8 mouse cellular contexts compared by ENCODE assay signal in the genomic region with DNA sequence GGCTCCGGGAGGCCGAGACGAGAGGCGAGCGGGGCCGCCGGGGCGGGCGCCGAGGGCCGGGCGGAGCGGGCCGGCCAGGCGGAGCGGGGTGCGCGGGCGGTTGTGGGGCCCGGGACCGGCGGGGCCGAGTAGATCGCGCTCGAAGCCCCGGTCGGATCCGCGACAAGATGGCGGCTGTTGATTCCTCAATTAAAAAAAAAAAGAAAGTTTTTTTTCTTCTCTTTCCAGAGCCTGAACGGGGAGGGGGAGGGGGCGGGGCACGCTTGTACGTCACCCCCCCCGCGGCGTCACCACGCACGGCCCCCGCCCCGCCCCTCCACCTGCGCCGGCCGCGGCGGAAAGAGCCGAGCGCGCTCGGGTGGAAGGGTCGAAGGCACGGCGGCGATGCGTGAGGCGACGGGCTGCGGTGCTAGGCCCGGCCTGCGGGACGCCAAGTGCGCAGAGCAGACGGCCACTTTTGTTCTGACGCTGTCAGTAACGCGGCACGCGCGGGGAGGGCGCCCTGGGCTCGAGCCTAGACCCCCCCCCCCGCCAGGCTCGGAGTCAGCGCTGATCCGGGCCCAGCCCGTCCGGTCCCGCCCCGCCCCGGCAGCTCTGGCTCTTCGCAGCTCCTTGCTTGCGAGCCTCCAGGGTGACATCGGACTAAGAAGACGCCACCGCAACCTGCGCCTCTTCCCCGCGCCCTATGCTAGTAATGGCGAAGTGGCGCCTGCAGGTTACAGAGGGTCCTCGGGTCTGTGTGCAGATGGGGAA. TPM values are rescaled to one million over a fixed set of nuclear protein-coding genes. Genes with fewer than 3 reads are reported as not detected.
DNase-seq lines count a peak whose midpoint lies in the region; ATAC-seq and TF ChIP-seq lines count a peak whose summit lies in the region.

Crebbp (minus strand) TSS at position 199 of the 753 bp plus-strand sequence.

- H3K4me1 ChIP-seq in forebrain, embryonic 11.5 days (replicated peaks; ENCODE audit: control insufficient read depth, insufficient read depth, low read length): 0 out of 2 replicates have a peak, but pooled peaks cover 2% of the 10 kb centered on the region
- peaks cover 7% of the 10 kb centered on the region for H3K4me1 ChIP-seq in heart, postnatal 0 days (ENCODE audit: control insufficient read depth, insufficient read depth)
- H3K4me1 ChIP-seq in liver, embryonic 16.5 days (ENCODE audit: control insufficient read depth, low read depth, low read length): peaks cover 18% of the 10 kb centered on the region
- peaks cover 35% of the 10 kb centered on the region for H3K4me1 ChIP-seq in neural tube, embryonic 13.5 days (replicated peaks)
- peaks cover 9% of the 10 kb centered on the region for H3K4me1 ChIP-seq in testis, adult 2 months (ENCODE audit: control insufficient read depth, insufficient read depth, low read length)

- H3K4me3 ChIP-seq in forebrain, embryonic 11.5 days (ENCODE audit: low read depth, low read length): peak within 1 kb of the TSS; percentile 93
- peak within 1 kb of the TSS; percentile 100 for H3K4me3 ChIP-seq in heart, postnatal 0 days (ENCODE audit: low read depth, low read length)
- H3K4me3 ChIP-seq in liver, embryonic 16.5 days (ENCODE audit: low read depth, low read length): peak within 1 kb of the TSS; percentile 91
- H3K4me3 ChIP-seq in neural tube, embryonic 13.5 days: peak within 1 kb of the TSS; percentile 98
- H3K4me3 ChIP-seq in testis, adult 2 months (ENCODE audit: control insufficient read depth, low read depth, low read length): peak within 1 kb of the TSS; percentile 95

- H3K9ac ChIP-seq in forebrain, embryonic 11.5 days (ENCODE audit: low read length): peak within 1 kb of the TSS; percentile 97
- H3K9ac ChIP-seq in heart, postnatal 0 days (replicated peaks; ENCODE audit: low read depth, low read length): peak within 1 kb of the TSS; percentile 99
- peak within 1 kb of the TSS; percentile 96 for H3K9ac ChIP-seq in liver, embryonic 16.5 days (ENCODE audit: low read depth, low read length)
- peak within 1 kb of the TSS; percentile 98 for H3K9ac ChIP-seq in neural tube, embryonic 13.5 days

- TF ChIP-seq CTCF in heart, postnatal 0 days (IDR thresholded peaks at IDR 0.05; ENCODE audit: low read depth): no peak
- no peak for TF ChIP-seq CTCF in testis, adult 2 months (IDR thresholded peaks at IDR 0.05; ENCODE audit: control insufficient read depth, insufficient read depth, insufficient replicate concordance, low read depth, low read length)

- TF ChIP-seq EP300 in heart, postnatal 0 days (IDR thresholded peaks at IDR 0.05; ENCODE audit: low read depth): no peak

- peak; percentile 52 for TF ChIP-seq POLR2A in testis, adult 2 months (IDR thresholded peaks at IDR 0.05; ENCODE audit: control insufficient read depth, low read depth, low read length)

- ATAC-seq in forebrain, embryonic 11.5 days (replicated peaks; ENCODE audit: low FRiP score): peak; percentile 94
- peak; percentile 90 for ATAC-seq in heart, postnatal 0 days (ENCODE audit: insufficient read depth, low read depth)
- peak; percentile 90 for ATAC-seq in liver, embryonic 16.5 days (ENCODE audit: low read depth)
- ATAC-seq in neural tube, embryonic 13.5 days (ENCODE audit: low read depth): peak; percentile 92

- no peaks in the 10 kb centered on the region for H3K36me3 ChIP-seq in forebrain, embryonic 11.5 days (ENCODE audit: control insufficient read depth, insufficient read depth, low read length)
- no peaks in the 10 kb centered on the region for H3K36me3 ChIP-seq in heart, postnatal 0 days (replicated peaks; ENCODE audit: control insufficient read depth, insufficient read depth, low read length)
- H3K36me3 ChIP-seq in liver, embryonic 16.5 days (ENCODE audit: control insufficient read depth, insufficient read depth): no peaks in the 10 kb centered on the region
- H3K36me3 ChIP-seq in neural tube, embryonic 13.5 days: no peaks in the 10 kb centered on the region
- H3K36me3 ChIP-seq in testis, adult 2 months (ENCODE audit: control insufficient read depth, insufficient read depth, low read length): no peaks in the 10 kb centered on the region

- under 1% methylated on average over 75 of the region's 92 CpGs for WGBS in forebrain, embryonic 11.5 days
- WGBS in heart, postnatal 0 days: under 1% methylated on average over 72 of the region's 92 CpGs
- WGBS in liver, embryonic 16.5 days (ENCODE audit: insufficient replicate concordance): under 1% methylated on average over 57 of the region's 92 CpGs
- 1% methylated on average over 86 of the region's 92 CpGs for WGBS in neural tube, embryonic 13.5 days

- H3K9me3 ChIP-seq in forebrain, embryonic 11.5 days (ENCODE audit: control insufficient read depth, low read length): no peaks in the 10 kb centered on the region
- H3K9me3 ChIP-seq in heart, postnatal 0 days (replicated peaks; ENCODE audit: control insufficient read depth, low read length): no peaks in the 10 kb centered on the region
- no peaks in the 10 kb centered on the region for H3K9me3 ChIP-seq in liver, embryonic 16.5 days (replicated peaks; ENCODE audit: control insufficient read depth, low read length)
- no peaks in the 10 kb centered on the region for H3K9me3 ChIP-seq in neural tube, embryonic 13.5 days

- no peaks in the 10 kb centered on the region for H3K27me3 ChIP-seq in forebrain, embryonic 11.5 days (ENCODE audit: control insufficient read depth, insufficient read depth, low read length)
- no peaks in the 10 kb centered on the region for H3K27me3 ChIP-seq in heart, postnatal 0 days (ENCODE audit: control insufficient read depth, insufficient read depth, low read length)
- peaks cover 3% of the 10 kb centered on the region; the same call in 1 of the 2 replicates for H3K27me3 ChIP-seq in liver, embryonic 16.5 days (ENCODE audit: control insufficient read depth, insufficient read depth, low read depth, low read length)
- H3K27me3 ChIP-seq in neural tube, embryonic 13.5 days: peaks cover 10% of the 10 kb centered on the region
- H3K27me3 ChIP-seq in testis, adult 2 months (ENCODE audit: control insufficient read depth, insufficient read depth, low read length): no peaks in the 10 kb centered on the region

- H3K4me2 ChIP-seq in forebrain, embryonic 11.5 days (ENCODE audit: low read depth, low read length, severe bottlenecking): peak within 1 kb of the TSS; percentile 83
- H3K4me2 ChIP-seq in heart, postnatal 0 days (ENCODE audit: low read depth, low read length): peak within 1 kb of the TSS; percentile 84
- peak within 1 kb of the TSS; percentile 96 for H3K4me2 ChIP-seq in liver, embryonic 16.5 days (ENCODE audit: low read depth, low read length)
- H3K4me2 ChIP-seq in neural tube, embryonic 13.5 days: peak within 1 kb of the TSS; percentile 88

- DNase-seq in CD8-positive naive resting alpha-beta T cell, adult 2 months (ENCODE audit: low read depth in 2 of 2, low spot score in 2 of 2): peak; percentile 84 to 85
- peak; percentile 77 for DNase-seq in c-Kit-positive CD71-negative TER-119-negative erythroid progenitor cells, embryonic 14.5 days (ENCODE audit: low read depth)
- peak; percentile 98 for DNase-seq in forebrain, embryonic 11.5 days (ENCODE audit: low spot score)
- DNase-seq in heart, postnatal 0 days (ENCODE audit: low spot score): peak; percentile 90
- peak; percentile 96 to 97 for DNase-seq in kidney, postnatal 4 days

- peak within 1 kb of the TSS; percentile 95 for H3K27ac ChIP-seq in forebrain, embryonic 11.5 days (ENCODE audit: low read depth, low read length)
- peak within 1 kb of the TSS; percentile 100 for H3K27ac ChIP-seq in heart, postnatal 0 days (ENCODE audit: low read depth)
- H3K27ac ChIP-seq in liver, embryonic 16.5 days (ENCODE audit: low read length): peak within 1 kb of the TSS; percentile 94
- peak within 1 kb of the TSS; percentile 99 for H3K27ac ChIP-seq in neural tube, embryonic 13.5 days (replicated peaks)
- peak within 1 kb of the TSS; percentile 84 for H3K27ac ChIP-seq in testis, adult 2 months (ENCODE audit: control insufficient read depth, insufficient read depth, low read depth, low read length)

RNA-seq across cellular contexts. Expression of gene Crebbp, which starts in this region (rescaled TPM):
- 39.4 and 40.8 TPM in 2 replicates for polyA plus RNA-seq in forebrain, embryonic 11.5 days (2014; fragmentation: Nextera tagmentation; extraction: Ambion mirVana)
- total RNA-seq in heart, postnatal 0 days (2014; rRNA removed; ENCODE audit: low replicate concordance): 34.1 and 34.7 TPM in 2 replicates
- 15.6 and 15.9 TPM in 2 replicates for polyA plus RNA-seq in heart, postnatal 0 days (2015; fragmentation: Nextera tagmentation; extraction: Ambion mirVana)
- polyA plus RNA-seq in liver, embryonic 16.5 days (2015; fragmentation: Nextera tagmentation; extraction: Ambion mirVana): 8.0 and 8.7 TPM in 2 replicates
- 36.6 and 39.7 TPM in 2 replicates for polyA plus RNA-seq in neural tube, embryonic 13.5 days (2015; fragmentation: Nextera tagmentation; extraction: Ambion mirVana)
- 14.0 and 15.0 TPM in 2 replicates for polyA plus RNA-seq in testis, adult 2 months (2012; rRNA removed)

Comparison
In these comparisons a context has a peak if more than half of its experiments do, and no peak if none do; other contexts are left out.
1. Peak in every context shown above with its lines: DNase-seq, ATAC-seq, H3K4me3 ChIP-seq and H3K27ac ChIP-seq.